ENCODE assay signal across 17 mouse cellular contexts in the genomic region with DNA sequence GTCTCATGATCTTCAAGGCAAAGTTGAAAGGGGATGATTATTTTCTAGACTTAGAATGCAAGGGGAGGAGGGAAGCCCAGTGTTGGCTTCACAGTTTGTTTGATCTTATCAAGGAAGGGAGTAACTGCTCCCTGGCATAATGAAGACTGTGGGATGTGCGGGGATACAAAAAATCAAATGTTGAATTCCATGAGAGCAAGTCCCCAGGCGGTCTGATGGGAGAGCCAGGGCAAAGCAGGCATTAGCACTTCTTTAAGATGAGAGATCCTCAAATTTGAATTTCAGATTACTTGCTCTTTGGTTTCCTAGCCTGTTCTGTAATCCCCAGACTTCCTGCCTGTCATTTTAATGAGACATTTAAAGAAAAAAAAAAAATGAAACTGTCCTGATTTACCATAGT.
"Had no signal": no experiment of that assay in that cellular context is flagged by ENCODE, and none has a peak within 500 bp of the region (broad histone marks: within the 10 kb centered on the region; RNA-seq: fewer than 3 reads in every experiment).

No protein-coding gene starts in this region.

- H3K4me1 ChIP-seq: kidney, embryonic 15.5 days; liver, embryonic 13.5 days; neural tube, embryonic 13.5 days; stomach, embryonic 15.5 days had no signal

- H3K4me2 ChIP-seq: kidney, embryonic 15.5 days; liver, embryonic 13.5 days; neural tube, embryonic 13.5 days; stomach, embryonic 15.5 days had no signal

- H3K4me3 ChIP-seq: kidney, embryonic 15.5 days; left cerebral cortex, adult 2 months; liver, embryonic 13.5 days; myocyte; neural tube, embryonic 13.5 days; stomach, embryonic 15.5 days had no signal

- H3K36me3 ChIP-seq: kidney, embryonic 15.5 days; liver, embryonic 13.5 days; neural tube, embryonic 13.5 days; stomach, embryonic 15.5 days had no signal

- DNase-seq: kidney, adult 8-10 months; kidney, postnatal 10 days; kidney, postnatal 36 days; layer of hippocampus, postnatal 36 days; liver, embryonic 13.5 days; lung, adult 2 months; lung, postnatal 14 days; lung, postnatal 4 days; retina, postnatal 1 day; right cerebral cortex, postnatal 25 days; spleen, adult 18-20 months; thymus, postnatal 25 days had no signal

- H3K27me3 ChIP-seq: kidney, embryonic 15.5 days; liver, embryonic 13.5 days; neural tube, embryonic 13.5 days; stomach, embryonic 15.5 days had no signal

- H3K27ac ChIP-seq: kidney, embryonic 15.5 days; left cerebral cortex, adult 2 months; liver, embryonic 13.5 days; neural tube, embryonic 13.5 days; stomach, embryonic 15.5 days had no signal

- H3K9ac ChIP-seq: kidney, embryonic 15.5 days; liver, embryonic 13.5 days; neural tube, embryonic 13.5 days; stomach, embryonic 15.5 days had no signal

- H3K9me3 ChIP-seq: kidney, embryonic 15.5 days; liver, embryonic 13.5 days; neural tube, embryonic 13.5 days; stomach, embryonic 15.5 days had no signal
